Mouse (Mus musculus) MEL (cell line): ENCODE measurements around the gene Prr14.
A peak's percentile ranks its signal among the peaks of the same experiment; 100 is the strongest.

Experiments used
- BHLHE40 ChIP-seq: IDR thresholded peaks from 2 replicates; pipeline ENCODE4 v1.6.1; 2012; ENCODE audit warnings: low read depth, mild to moderate bottlenecking, inconsistent platforms, low read length, improper control_type of control experiment, borderline replicate concordance
- CTCF ChIP-seq, 3 experiments: IDR thresholded peaks in 2 of 3; conservative IDR thresholded peaks in 1 of 3; 2 replicates each; pipeline ENCODE4 v1.5.1; 2011 to 2012; ENCODE audit warnings: low read length in 3 of 3, low read depth in 2 of 3, mild to moderate bottlenecking in 2 of 3, improper control_type of control experiment in 1 of 3, inconsistent platforms in 1 of 3, mixed read lengths in 1 of 3, moderate library complexity in 1 of 3; ENCODE audit not compliant: control insufficient read depth in 1 of 3, insufficient read depth in 1 of 3, poor library complexity in 1 of 3, severe bottlenecking in 1 of 3
- EP300 ChIP-seq, 2 experiments: IDR thresholded peaks; 2 replicates each; pipeline ENCODE4 v1.6.1; 2011; ENCODE audit warnings: improper control_type of control experiment in 2 of 2, low read length in 2 of 2, low read depth in 1 of 2, mild to moderate bottlenecking in 1 of 2
- MAX ChIP-seq: IDR thresholded peaks from 2 replicates; pipeline ENCODE4 v1.6.1; 2011; ENCODE audit warnings: low read length, improper control_type of control experiment
- MXI1 ChIP-seq: IDR thresholded peaks from 2 replicates; pipeline ENCODE4 v1.6.1; 2011; ENCODE audit warnings: mild to moderate bottlenecking, low read depth, low read length, improper control_type of control experiment
- USF1 ChIP-seq: IDR thresholded peaks from 2 replicates; pipeline ENCODE4 v1.6.1; 2014; ENCODE audit warnings: low read depth, mild to moderate bottlenecking, inconsistent platforms, low read length, improper control_type of control experiment, moderate library complexity

DNA sequence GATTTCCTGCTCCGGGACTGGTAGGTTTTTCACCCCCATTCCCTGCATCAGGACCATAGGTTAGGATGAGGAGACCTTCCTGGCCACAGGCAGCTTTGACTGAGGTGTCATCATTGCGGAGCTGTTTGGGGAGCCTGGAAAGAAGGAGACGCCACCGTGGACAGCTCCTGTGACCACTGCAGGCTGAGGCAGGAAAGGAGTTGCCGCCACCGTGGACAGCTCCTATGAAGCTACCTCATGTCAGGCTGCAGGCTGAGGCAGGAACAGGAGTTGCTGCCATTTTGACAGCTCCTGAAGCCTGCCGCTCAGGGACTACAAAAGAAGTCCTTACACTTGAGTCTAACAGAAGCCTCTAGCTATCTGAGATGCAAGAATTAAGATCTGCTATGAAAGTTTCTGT, 4.5 kb upstream of the Prr14 start:
- TF ChIP-seq CTCF (IDR thresholded peaks at IDR 0.05 in 2 of 3, conservative IDR thresholded peaks at IDR 0.05 in 1 of 3; ENCODE audit: control insufficient read depth in 1 of 3, insufficient read depth in 1 of 3, low read depth in 2 of 3, low read length in 3 of 3, poor library complexity in 1 of 3, severe bottlenecking in 1 of 3) (no peak), BHLHE40 (no peak), EP300 (IDR thresholded peaks at IDR 0.05; ENCODE audit: low read depth in 1 of 2, low read length in 2 of 2) (no peak), USF1 (no peak), MXI1 (peak; percentile 93), MAX (no peak)
